Mouse (Mus musculus) E14TG2a.4 (cell line): ENCODE results near the gene Gdf15.

ENCODE experiments used
- H3K27me3 ChIP-seq: 2 replicates; pipeline ENCODE4 v1.6.1; 2014; ENCODE audit warnings: low read length, control low read depth; ENCODE audit not compliant: insufficient read depth
- H3K36me3 ChIP-seq: 2 replicates; pipeline ENCODE4 v1.6.1; 2014; ENCODE audit warnings: low read length, control low read depth; ENCODE audit not compliant: insufficient read depth
- H3K4me1 ChIP-seq: replicated peaks from 2 replicates; pipeline ENCODE4 v1.6.1; 2014; ENCODE audit warnings: low read depth, low read length, control low read depth
- H3K4me3 ChIP-seq: replicated peaks from 2 replicates; pipeline ENCODE4 v1.5.1; 2014; ENCODE audit warnings: mild to moderate bottlenecking, low read length
- H3K9me3 ChIP-seq: 2 replicates; pipeline ENCODE4 v1.6.1; 2014; ENCODE audit warnings: low read length, control low read depth
- CTCF ChIP-seq: conservative IDR thresholded peaks from 2 replicates; pipeline ENCODE4 v1.5.1; 2014; ENCODE audit warnings: low read length
- NANOG ChIP-seq: IDR thresholded peaks from 2 replicates; pipeline ENCODE4 v1.6.1; 2014; ENCODE audit warnings: borderline replicate concordance, low read length, mixed read lengths
- POU5F1 ChIP-seq: IDR thresholded peaks from 2 replicates; pipeline ENCODE4 v1.6.1; 2014; ENCODE audit warnings: low read length, borderline replicate concordance

Gene Gdf15

DNA sequence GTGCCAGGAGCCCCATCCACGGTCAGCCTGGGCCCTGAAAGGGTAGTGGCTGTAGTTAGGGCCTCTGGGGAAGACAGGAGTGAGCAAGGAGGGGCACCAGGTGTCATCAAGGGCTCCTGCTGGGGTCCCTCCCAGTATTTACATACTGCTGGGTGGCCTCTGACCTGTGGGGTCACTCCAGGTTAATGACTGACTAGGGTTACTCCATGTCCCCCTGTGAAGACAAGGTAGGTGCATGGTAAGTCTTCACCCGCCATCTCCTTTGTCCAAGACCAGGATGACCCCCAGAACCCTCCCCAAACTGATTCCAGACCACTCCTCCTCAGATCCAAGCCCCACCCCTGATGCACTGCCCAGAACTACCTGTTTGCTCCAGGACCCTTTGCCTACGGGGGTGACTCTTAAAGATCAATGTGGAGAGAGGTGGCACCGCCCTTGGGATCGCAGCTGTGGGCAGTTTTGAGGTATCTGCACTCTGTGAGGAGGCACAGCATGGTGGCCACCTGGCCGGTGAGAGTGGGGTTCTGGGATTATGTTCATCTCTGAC lies at the start of gene Gdf15:
TSS of gene Gdf15 (minus strand) at position 111 of the 547 bp plus-strand sequence.
- TF ChIP-seq POU5F1 (no peak), CTCF (no peak), NANOG (no peak)
- peaks cover 5% of the 10 kb centered on the region; the same call in 1 of the 2 replicates for H3K27me3 ChIP-seq
- peaks cover 68% of the 10 kb centered on the region for H3K4me1 ChIP-seq
- H3K36me3 ChIP-seq: no peaks in the 10 kb centered on the region
- H3K4me3 ChIP-seq: peak within 1 kb of the TSS; percentile 76
- H3K9me3 ChIP-seq: no peaks in the 10 kb centered on the region

- TF ChIP-seq CTCF (no peak), NANOG (no peak), POU5F1 (no peak)
- peaks cover 45% of the 10 kb centered on the region for H3K36me3 ChIP-seq
These were observed 49.2 kb upstream of the Gdf15 start for GRCm38 (mm10) chr8:70681410-70681809.

DNA sequence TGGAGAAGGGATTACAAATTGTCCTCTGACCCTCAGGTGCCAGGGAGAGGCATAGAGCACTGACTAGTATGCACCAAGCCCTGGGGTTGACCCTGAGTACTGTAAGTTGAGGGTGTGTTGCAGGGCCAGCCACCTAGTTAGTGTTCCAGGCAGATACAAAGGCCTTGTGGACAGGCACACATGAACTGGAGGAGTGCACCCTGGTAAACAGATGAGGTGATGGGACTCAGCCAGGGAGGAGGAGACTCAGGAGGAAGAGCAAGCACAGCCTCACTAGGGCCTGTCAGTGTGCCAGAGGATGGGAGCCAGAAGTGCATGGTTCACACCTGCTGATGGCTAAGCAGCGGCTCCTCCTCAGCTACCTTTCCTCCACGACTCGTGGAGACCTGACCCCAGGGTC lies 47.8 kb upstream of the Gdf15 start:
- Histone ChIP-seq H3K36me3 (peaks cover 51% of the 10 kb centered on the region), H3K4me1 (peaks cover 90% of the 10 kb centered on the region), H3K4me3 (no peak overlapping the region), H3K9me3 (no peaks in the 10 kb centered on the region), H3K27me3 (no peaks in the 10 kb centered on the region)
- TF ChIP-seq NANOG: no peak
- no peak for TF ChIP-seq CTCF
- TF ChIP-seq POU5F1: no peak

More at GRCm38 (mm10) chr8:70681410-70681809, 49.2 kb upstream of the Gdf15 start:
- Histone ChIP-seq H3K9me3 (no peaks in the 10 kb centered on the region), H3K4me3 (no peak overlapping the region), H3K4me1 (peaks cover 84% of the 10 kb centered on the region), H3K27me3 (no peaks in the 10 kb centered on the region)

- no peak for TF ChIP-seq CTCF
- TF ChIP-seq NANOG: no peak
These were observed 47.1 kb upstream of the Gdf15 start for GRCm38 (mm10) chr8:70679404-70679803.

GRCm38 (mm10) chr8:70678679-70679078 lies 46.4 kb upstream of the Gdf15 start:
- H3K9me3 ChIP-seq: no peaks in the 10 kb centered on the region
- H3K4me1 ChIP-seq: peaks cover 93% of the 10 kb centered on the region
- no peaks in the 10 kb centered on the region for H3K27me3 ChIP-seq
- H3K36me3 ChIP-seq: peaks cover 56% of the 10 kb centered on the region
- TF ChIP-seq NANOG: no peak
- TF ChIP-seq POU5F1: no peak
- TF ChIP-seq CTCF: no peak
- no peak overlapping the region for H3K4me3 ChIP-seq

More at GRCm38 (mm10) chr8:70679404-70679803, 47.1 kb upstream of the Gdf15 start:
- Histone ChIP-seq H3K4me3 (peak overlapping the region; percentile 32; the same call in 1 of the 2 replicates), H3K27me3 (no peaks in the 10 kb centered on the region), H3K4me1 (peaks cover 90% of the 10 kb centered on the region), H3K36me3 (peaks cover 56% of the 10 kb centered on the region), H3K9me3 (no peaks in the 10 kb centered on the region)

- TF ChIP-seq CTCF: no peak
- TF ChIP-seq NANOG: no peak
- TF ChIP-seq POU5F1: no peak
- H3K27me3 ChIP-seq: no peaks in the 10 kb centered on the region
- no peaks in the 10 kb centered on the region for H3K9me3 ChIP-seq
- peaks cover 56% of the 10 kb centered on the region for H3K36me3 ChIP-seq
- peak overlapping the region; percentile 37; the same call in 1 of the 2 replicates for H3K4me3 ChIP-seq
- peaks cover 87% of the 10 kb centered on the region for H3K4me1 ChIP-seq
These were observed 45.3 kb upstream of the Gdf15 start for GRCm38 (mm10) chr8:70677451-70678080.

DNA sequence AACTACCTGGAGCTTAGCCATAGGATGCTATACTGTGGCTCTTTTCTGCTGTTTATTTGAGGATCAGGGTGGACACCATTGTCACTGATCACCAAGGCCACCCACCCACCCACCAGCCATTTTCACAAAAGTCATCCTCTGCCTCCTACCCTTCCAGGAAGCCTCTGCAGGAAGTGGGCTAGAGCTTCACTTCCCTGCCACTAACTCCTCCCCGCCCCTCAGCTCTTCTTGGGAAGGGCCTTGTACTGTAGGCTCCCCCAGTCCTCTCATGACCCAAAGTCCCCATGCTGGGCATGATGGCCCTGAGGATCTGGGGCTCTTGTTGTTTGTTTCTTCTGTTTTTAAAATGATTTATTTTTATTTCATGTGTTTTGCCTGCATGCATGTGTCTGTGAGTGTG lies 43.1 kb upstream of the Gdf15 start:
- Histone ChIP-seq H3K4me1 (peaks cover 90% of the 10 kb centered on the region), H3K27me3 (no peaks in the 10 kb centered on the region), H3K4me3 (peak overlapping the region; percentile 87), H3K36me3 (peaks cover 53% of the 10 kb centered on the region), H3K9me3 (no peaks in the 10 kb centered on the region)
- no peak for TF ChIP-seq NANOG
- no peak for TF ChIP-seq CTCF
- TF ChIP-seq POU5F1: no peak

GRCm38 (mm10) chr8:70674716-70675115 lies 42.5 kb upstream of the Gdf15 start:
- Histone ChIP-seq H3K4me1 (peaks cover 86% of the 10 kb centered on the region), H3K9me3 (no peaks in the 10 kb centered on the region), H3K4me3 (peak overlapping the region; percentile 87), H3K36me3 (peaks cover 47% of the 10 kb centered on the region), H3K27me3 (no peaks in the 10 kb centered on the region)
- no peak for TF ChIP-seq POU5F1
- no peak for TF ChIP-seq CTCF
- no peak for TF ChIP-seq NANOG

- no peak for TF ChIP-seq NANOG
- no peak for TF ChIP-seq POU5F1
- no peak for TF ChIP-seq CTCF
- Histone ChIP-seq H3K27me3 (no peaks in the 10 kb centered on the region), H3K4me1 (peaks cover 80% of the 10 kb centered on the region), H3K36me3 (peaks cover 41% of the 10 kb centered on the region), H3K9me3 (no peaks in the 10 kb centered on the region), H3K4me3 (peak overlapping the region; percentile 87)
These were observed 41.9 kb upstream of the Gdf15 start for GRCm38 (mm10) chr8:70674109-70674508.
